Mouse (Mus musculus) 3T3-L1 (cell line): ENCODE data around the gene Plscr2.
"Not testable (repeated sequence)": the region's sequence is repeated elsewhere in the genome, so short reads cannot be mapped to it uniquely, and the experiment has no call there.

Source experiments
- DNase-seq: peaks from one replicate; pipeline ENCODE4 v3.0.0-alpha.2; 2015; ENCODE audit warnings: low read depth, low spot score

Plscr2 gene

GRCm38 (mm10) chr9:92273956-92274762, 1.2 kb upstream of the Plscr2 start:
- DNase-seq, result peak; percentile 69

GRCm38 (mm10) chr9:92276360-92276759, 958 bp downstream of the Plscr2 start:
- no peak for DNase-seq

GRCm38 (mm10) chr9:92280048-92280447, 4.6 kb downstream of the Plscr2 start:
- DNase-seq, result no peak

GRCm38 (mm10) chr9:92282563-92283171, 7.3 kb downstream of the Plscr2 start:
- peak; percentile 60 for DNase-seq

GRCm38 (mm10) chr9:92289675-92290074, 14.3 kb downstream of the Plscr2 start:
- DNase-seq, result no peak

GRCm38 (mm10) chr9:92292169-92292568, 16.8 kb downstream of the Plscr2 start:
- DNase-seq, result no peak

- DNase-seq, result no peak
Observed at GRCm38 (mm10) chr9:92292922-92293321, 17.5 kb downstream of the Plscr2 start.

GRCm38 (mm10) chr9:92293560-92294548, 18.5 kb downstream of the Plscr2 start:
- DNase-seq, result no peak

GRCm38 (mm10) chr9:92298288-92298687, 22.9 kb downstream of the Plscr2 start:
- no peak for DNase-seq

- DNase-seq, result no peak
Observed at GRCm38 (mm10) chr9:92301213-92301612, 25.8 kb downstream of the Plscr2 start.

- no peak for DNase-seq
Observed at GRCm38 (mm10) chr9:92305075-92305474, 29.7 kb downstream of the Plscr2 start.

GRCm38 (mm10) chr9:92305620-92306220, 30.3 kb downstream of the Plscr2 start:
- no peak for DNase-seq

GRCm38 (mm10) chr9:92309077-92309476, 33.7 kb downstream of the Plscr2 start, which contains the start of gene 1700057G04Rik:
TSS of gene 1700057G04Rik (plus strand) at chr9:92309377.
- DNase-seq, result no peak

- DNase-seq, result no peak
Observed at GRCm38 (mm10) chr9:92316791-92317190, 41.4 kb downstream of the Plscr2 start.

GRCm38 (mm10) chr9:92325936-92326335, 50.5 kb downstream of the Plscr2 start:
- not testable (repeated sequence) for DNase-seq

GRCm38 (mm10) chr9:92326813-92327212, 51.4 kb downstream of the Plscr2 start:
- DNase-seq, result no peak

GRCm38 (mm10) chr9:92331383-92331782, 56.0 kb downstream of the Plscr2 start:
- no peak for DNase-seq

- DNase-seq, result no peak
Observed at GRCm38 (mm10) chr9:92334845-92335244, 59.4 kb downstream of the Plscr2 start.

- DNase-seq, result no peak
Observed at GRCm38 (mm10) chr9:92335277-92335818, 59.9 kb downstream of the Plscr2 start.

- no peak for DNase-seq
Observed at GRCm38 (mm10) chr9:92337063-92337462, 61.7 kb downstream of the Plscr2 start.

- DNase-seq, result no peak
Observed at GRCm38 (mm10) chr9:92337661-92338060, 62.3 kb downstream of the Plscr2 start.
